Mouse (Mus musculus) CH12.LX (cell line): ENCODE results near the gene Eps15. TPM values are rescaled to one million over a fixed set of nuclear protein-coding genes. Genes with fewer than 3 reads are reported as not detected.

ENCODE experiments used
- DNase-seq: peaks from one replicate; pipeline ENCODE4 v3.0.0-alpha.2; 2013; ENCODE audit errors: extremely low read depth
- H3K27ac ChIP-seq: 2 replicates; pipeline ENCODE4 v1.5.1; 2012; ENCODE audit warnings: low read depth, mild to moderate bottlenecking, control low read depth, moderate library complexity; ENCODE audit not compliant: insufficient read depth
- H3K27me3 ChIP-seq: replicated peaks from 2 replicates; pipeline ENCODE3; 2012; ENCODE audit warnings: inconsistent platforms
- H3K36me3 ChIP-seq, 2 experiments: replicated peaks in 1 of 2; 2 replicates each; pipeline versions ENCODE3 to v1.6.1; 2012; ENCODE audit warnings: inconsistent platforms in 1 of 2, low read length in 1 of 2, mild to moderate bottlenecking in 1 of 2, mixed read lengths in 1 of 2, moderate library complexity in 1 of 2; ENCODE audit not compliant: control insufficient read depth in 1 of 2, insufficient read depth in 1 of 2
- H3K4me1 ChIP-seq, 2 experiments: 2 replicates each; pipeline ENCODE4 v1.6.1; 2012; ENCODE audit warnings: inconsistent platforms in 1 of 2, moderate library complexity in 1 of 2; ENCODE audit not compliant: insufficient read depth in 2 of 2, control insufficient read depth in 1 of 2
- H3K4me2 ChIP-seq: 2 replicates; pipeline ENCODE4 v1.6.1; 2012; ENCODE audit warnings: low read depth, mild to moderate bottlenecking, control low read depth; ENCODE audit not compliant: poor library complexity, insufficient read depth, severe bottlenecking
- H3K4me3 ChIP-seq, 3 experiments: fragments of 150-350 bp in 1 of 3; sonication (generic) in 1 of 3; replicated peaks in 1 of 3; 2 replicates each; pipeline versions ENCODE3 to v1.5.1; 2011 to 2012; ENCODE audit warnings: low read depth in 2 of 3, low read length in 2 of 3, mild to moderate bottlenecking in 2 of 3, moderate library complexity in 2 of 3, control low read depth in 1 of 3, improper control_type of control experiment in 1 of 3, inconsistent platforms in 1 of 3, mixed read lengths in 1 of 3; ENCODE audit not compliant: poor library complexity in 1 of 3
- H3K79me2 ChIP-seq: replicated peaks from 2 replicates; pipeline ENCODE4 v1.6.1; 2012; ENCODE audit warnings: mild to moderate bottlenecking, moderate library complexity; ENCODE audit not compliant: control insufficient read depth, poor library complexity, insufficient read depth, severe bottlenecking; ENCODE audit errors: extremely low read depth
- H3K9ac ChIP-seq: 2 replicates; pipeline ENCODE4 v1.6.1; 2012; ENCODE audit warnings: low read depth, mild to moderate bottlenecking, control low read depth, moderate library complexity; ENCODE audit not compliant: insufficient read depth
- H3K9me3 ChIP-seq: replicated peaks from 2 replicates; pipeline ENCODE3; 2012; ENCODE audit warnings: low read length, inconsistent platforms, mixed read lengths
- BHLHE40 ChIP-seq: IDR thresholded peaks from 2 replicates; pipeline ENCODE4 v1.6.1; 2011; ENCODE audit warnings: mild to moderate bottlenecking, low read depth, low read length, improper control_type of control experiment
- CHD1 ChIP-seq: IDR thresholded peaks from 2 replicates; pipeline ENCODE4 v1.6.1; 2012; ENCODE audit warnings: low read depth, low read length, improper control_type of control experiment, inconsistent platforms
- CTCF ChIP-seq, 2 experiments: IDR thresholded peaks in 1 of 2; conservative IDR thresholded peaks in 1 of 2; 2 replicates each; pipeline ENCODE4 v1.5.1; 2011 to 2012; ENCODE audit warnings: low read depth in 2 of 2, low read length in 2 of 2, improper control_type of control experiment in 1 of 2, inconsistent platforms in 1 of 2, mild to moderate bottlenecking in 1 of 2, moderate library complexity in 1 of 2
- ELF1 ChIP-seq: IDR thresholded peaks from 2 replicates; pipeline ENCODE4 v1.6.1; 2014; ENCODE audit warnings: low read depth, mild to moderate bottlenecking, inconsistent platforms, low read length, improper control_type of control experiment
- EP300 ChIP-seq: IDR thresholded peaks from 2 replicates; pipeline ENCODE4 v1.6.1; 2011; ENCODE audit warnings: low read length, improper control_type of control experiment
- GABPA ChIP-seq: IDR thresholded peaks from 2 replicates; pipeline ENCODE4 v1.6.1; 2012; ENCODE audit warnings: low read depth, low read length, improper control_type of control experiment, inconsistent platforms; ENCODE audit not compliant: insufficient replicate concordance
- HCFC1 ChIP-seq: IDR thresholded peaks from 2 replicates; pipeline ENCODE4 v1.6.1; 2012; ENCODE audit warnings: low read depth, mild to moderate bottlenecking, inconsistent platforms, low read length, improper control_type of control experiment
- IRF4 ChIP-seq: IDR thresholded peaks from 2 replicates; pipeline ENCODE4 v1.6.1; 2014; ENCODE audit warnings: low read depth, mild to moderate bottlenecking, inconsistent platforms, low read length, improper control_type of control experiment
- JUN ChIP-seq: IDR thresholded peaks from 2 replicates; pipeline ENCODE4 v1.6.1; 2011; ENCODE audit warnings: low read depth, mild to moderate bottlenecking, low read length, improper control_type of control experiment, moderate library complexity; ENCODE audit not compliant: insufficient read depth
- JUND ChIP-seq: conservative IDR thresholded peaks from 2 replicates; pipeline ENCODE4 v1.6.1; 2011; ENCODE audit warnings: low read depth, low read length, improper control_type of control experiment
- KAT2A ChIP-seq: IDR thresholded peaks from 2 replicates; pipeline ENCODE4 v1.6.1; 2012; ENCODE audit warnings: low read length, improper control_type of control experiment, inconsistent platforms; ENCODE audit not compliant: insufficient replicate concordance
- MAFK ChIP-seq: IDR thresholded peaks from 2 replicates; pipeline ENCODE4 v1.6.1; 2011; ENCODE audit warnings: low read length, improper control_type of control experiment; ENCODE audit not compliant: insufficient replicate concordance
- MAX ChIP-seq: IDR thresholded peaks from 2 replicates; pipeline ENCODE4 v1.6.1; 2011; ENCODE audit warnings: low read length, improper control_type of control experiment
- MEF2A ChIP-seq: IDR thresholded peaks from 2 replicates; pipeline ENCODE4 v1.6.1; 2014; ENCODE audit warnings: low read depth, mild to moderate bottlenecking, inconsistent platforms, low read length, improper control_type of control experiment, borderline replicate concordance
- MYC ChIP-seq: IDR thresholded peaks from 2 replicates; pipeline ENCODE4 v1.6.1; 2011; ENCODE audit warnings: low read depth, mild to moderate bottlenecking, improper control_type of control experiment, low read length
- NELFE ChIP-seq: IDR thresholded peaks from 2 replicates; pipeline ENCODE4 v1.6.1; 2011; ENCODE audit warnings: low read depth, low read length, improper control_type of control experiment
- NRF1 ChIP-seq: IDR thresholded peaks from 2 replicates; pipeline ENCODE4 v1.6.1; 2014; ENCODE audit warnings: low read depth, mild to moderate bottlenecking, inconsistent platforms, low read length, improper control_type of control experiment, moderate library complexity
- PAX5 ChIP-seq: IDR thresholded peaks from 2 replicates; pipeline ENCODE4 v1.6.1; 2012; ENCODE audit warnings: low read length, inconsistent platforms, mixed read lengths
- POLR2A ChIP-seq: IDR thresholded peaks from 2 replicates; pipeline ENCODE4 v1.6.1; 2011; ENCODE audit warnings: low read depth, mild to moderate bottlenecking, improper control_type of control experiment, low read length
- POLR2AphosphoS2 ChIP-seq: IDR thresholded peaks from 2 replicates; pipeline ENCODE4 v1.6.1; 2011; ENCODE audit warnings: low read depth, low read length, improper control_type of control experiment
- RAD21 ChIP-seq: IDR thresholded peaks from 2 replicates; pipeline ENCODE4 v1.6.1; 2011; ENCODE audit warnings: low read depth, mild to moderate bottlenecking, low read length, improper control_type of control experiment, moderate library complexity
- SIN3A ChIP-seq: IDR thresholded peaks from 2 replicates; pipeline ENCODE4 v1.6.1; 2012; ENCODE audit warnings: low read length, improper control_type of control experiment, inconsistent platforms
- SMC3 ChIP-seq: IDR thresholded peaks from 2 replicates; pipeline ENCODE4 v1.6.1; 2011; ENCODE audit warnings: low read depth, low read length, improper control_type of control experiment
- UBTF ChIP-seq: IDR thresholded peaks from 2 replicates; pipeline ENCODE4 v1.6.1; 2012; ENCODE audit warnings: low read depth, mild to moderate bottlenecking, inconsistent platforms, low read length, improper control_type of control experiment, moderate library complexity
- USF1 ChIP-seq: IDR thresholded peaks from 2 replicates; pipeline ENCODE4 v1.6.1; 2014; ENCODE audit warnings: low read depth, mild to moderate bottlenecking, inconsistent platforms, low read length, improper control_type of control experiment
- USF2 ChIP-seq: conservative IDR thresholded peaks from 2 replicates; pipeline ENCODE4 v1.6.1; 2011; ENCODE audit warnings: low read depth, low read length, improper control_type of control experiment
- ZMIZ1 ChIP-seq: IDR thresholded peaks from 2 replicates; pipeline ENCODE4 v1.6.1; 2012; ENCODE audit warnings: low read depth, mild to moderate bottlenecking, inconsistent platforms, low read length, improper control_type of control experiment
- dilution Hi-C: fragments of 300-500 bp; cut with MboI; formaldehyde crosslinking; loops from 2 replicates; pipeline ENCODE4 v1.14.3; 2020; ENCODE audit warnings: low sequenced_read_pairs; ENCODE audit not compliant: extremely low pct_unique_long_range_greater_than_20kb, extremely low pct_ligation_motif_present
- in situ Hi-C: fragments of 300-500 bp; cut with MboI; formaldehyde crosslinking; loops from 3 replicates; pipeline ENCODE4 v1.14.3; 2019; ENCODE audit warnings: low sequenced_read_pairs, low pct_ligation_motif_present, low pct_unique_long_range_greater_than_20kb, mixed read lengths
- polyA plus RNA-seq: library from polyadenylated mRNA; unstranded; fragments of >175 nt; gene quantifications from 2 replicates; pipeline ENCODE4 v1.2.1, GENCODE M21; 2012; ENCODE audit warnings: low read depth; ENCODE audit not compliant: insufficient read length
- total RNA-seq, 2 experiments: library from RNA; depleted of rRNA; stranded (reverse); fragments of 300-350 nt in 1 of 2; fragments of >200 nt in 1 of 2; gene quantifications; 2 replicates each; pipeline ENCODE4 v1.2.3; 2012 to 2014

Eps15 gene
- total and polyA plus RNA-seq, 3 experiments, result 23.4 to 60.4 (median 39.6) TPM

GRCm38 (mm10) chr4:109266056-109266455 is 14.0 kb upstream of the Eps15 start:
- Histone ChIP-seq H3K9me3 (no peaks in the 10 kb centered on the region), H3K4me3 (no peak overlapping the region), H3K36me3 (no peaks in the 10 kb centered on the region), H3K4me1 (peaks cover 0 to 30% of the 10 kb centered on the region in 2 experiments; a peak in 3 of 4 replicates), H3K9ac (no peak overlapping the region), H3K4me2 (no peak overlapping the region), H3K79me2 (no peaks in the 10 kb centered on the region), H3K27ac (no peak overlapping the region), H3K27me3 (no peaks in the 10 kb centered on the region)
- dilution Hi-C loops, result no loop called here
- in situ Hi-C loops, result no loop called here
- TF ChIP-seq PAX5 (no peak), NRF1 (no peak), EP300 (no peak), MAFK (no peak), ZMIZ1 (no peak), GABPA (no peak), POLR2A (no peak), UBTF (no peak), IRF4 (no peak), MEF2A (no peak), KAT2A (no peak), SMC3 (no peak), RAD21 (no peak), USF1 (no peak), HCFC1 (no peak), NELFE (no peak), MYC (no peak), MAX (no peak)
- DNase-seq, result no peak

- no peak for TF ChIP-seq PAX5
- no peak for TF ChIP-seq EP300
- no peak for TF ChIP-seq USF1
- no peak for TF ChIP-seq POLR2AphosphoS2
- TF ChIP-seq CHD1, result no peak
- no peak for TF ChIP-seq JUN
- no peak for TF ChIP-seq USF2
- TF ChIP-seq GABPA, result no peak
- no peak for TF ChIP-seq BHLHE40
- no peak for TF ChIP-seq NRF1
- TF ChIP-seq SIN3A, result no peak
- no peak for TF ChIP-seq CTCF (conservative IDR thresholded peaks at IDR 0.05 in 1 of 2, IDR thresholded peaks at IDR 0.05 in 1 of 2; ENCODE audit: low read depth in 2 of 2, low read length in 2 of 2)
- no peak for TF ChIP-seq JUND
- TF ChIP-seq ELF1, result no peak
- TF ChIP-seq, all 38 proteins: peak for 0
- Histone ChIP-seq H3K79me2 (no peaks in the 10 kb centered on the region), H3K9me3 (no peaks in the 10 kb centered on the region), H3K4me2 (no peak overlapping the region), H3K36me3 (no peaks in the 10 kb centered on the region), H3K27ac (no peak overlapping the region), H3K4me3 (no peak overlapping the region), H3K4me1 (peaks cover 0 to 34% of the 10 kb centered on the region in 2 experiments; a peak in 3 of 4 replicates), H3K27me3 (no peaks in the 10 kb centered on the region), H3K9ac (no peak overlapping the region)
- dilution Hi-C loops (no loop called here), in situ Hi-C loops (no loop called here)
- no peak for DNase-seq
These were observed 13.3 kb upstream of the Eps15 start for GRCm38 (mm10) chr4:109266744-109267143.
